Mouse (Mus musculus) lung, postnatal 0 days (tissue): Measurements from ENCODE around the gene Gm49711.

Source experiments
- CTCF ChIP-seq: IDR thresholded peaks from 2 replicates; pipeline ENCODE4 v1.5.1; 2016; ENCODE audit warnings: antibody characterized with exemption, mild to moderate bottlenecking
- EP300 ChIP-seq: IDR thresholded peaks from 2 replicates; pipeline ENCODE4 v1.6.1; 2016; ENCODE audit warnings: antibody characterized with exemption, mild to moderate bottlenecking, control low read depth

GRCm38 (mm10) chr16:92117337-92118209 lies 59.5 kb downstream of the Gm49711 start:
- TF ChIP-seq CTCF (no peak), EP300 (no peak)
